Mouse (Mus musculus): ENCODE results near the gene Sgsm1. TPM values are rescaled to one million over a fixed set of nuclear protein-coding genes. Genes with fewer than 3 reads are reported as not detected.
A peak's percentile ranks its signal among the peaks of the same experiment; 100 is the strongest.

The Sgsm1 gene
- polyA plus RNA-seq, 1 experiment from 2014 or later, result 14.8 TPM

- peaks cover 25% of the 10 kb centered on the region for H3K36me3 ChIP-seq (replicated peaks)
- no peak for ATAC-seq (ENCODE audit: low FRiP score)
- 77% methylated on average over 11 of the region's 11 CpGs for WGBS
These were observed 39.3 kb downstream of the Sgsm1 start for GRCm38 (mm10) chr5:113271207-113271811.

DNA sequence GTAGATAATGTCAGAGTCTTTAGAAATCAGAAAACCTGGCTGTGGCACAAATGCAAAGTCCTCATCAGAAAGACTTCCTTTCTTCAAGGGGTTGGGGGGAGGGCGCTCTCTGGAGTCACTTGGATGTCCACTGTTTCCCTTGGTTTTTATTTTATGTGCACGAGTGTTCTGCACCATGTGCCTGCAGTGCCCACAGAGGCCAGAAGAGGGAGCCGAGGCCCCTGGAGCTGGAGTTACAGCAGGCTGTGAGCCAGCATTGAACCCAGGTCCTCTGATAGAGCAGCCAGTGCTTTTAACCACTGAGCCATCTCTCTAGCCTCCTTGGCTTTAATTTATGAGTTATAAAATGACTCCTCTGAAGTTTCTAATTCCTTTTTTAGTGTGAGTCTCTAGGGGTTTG, 40.5 kb downstream of the Sgsm1 start:
- Histone ChIP-seq H3K4me2 (no peak overlapping the region), H3K4me1 (no peaks in the 10 kb centered on the region), H3K27ac (no peak overlapping the region), H3K4me3 (replicated peaks) (no peak overlapping the region), H3K9me3 (peaks cover 3% of the 10 kb centered on the region; the same call in 1 of the 2 replicates), H3K27me3 (no peaks in the 10 kb centered on the region), H3K9ac (no peak overlapping the region), H3K36me3 (replicated peaks) (peaks cover 26% of the 10 kb centered on the region)
- 67% methylated on average over 3 of the region's 3 CpGs for WGBS
- no peak for ATAC-seq (ENCODE audit: low FRiP score)

More at GRCm38 (mm10) chr5:113271207-113271811, 39.3 kb downstream of the Sgsm1 start:
- peaks cover 3% of the 10 kb centered on the region; the same call in 1 of the 2 replicates for H3K9me3 ChIP-seq
- H3K27ac ChIP-seq, result no peak overlapping the region
- no peak overlapping the region for H3K4me3 ChIP-seq (replicated peaks)
- H3K4me1 ChIP-seq, result no peaks in the 10 kb centered on the region
- no peak overlapping the region for H3K4me2 ChIP-seq
- H3K27me3 ChIP-seq, result no peaks in the 10 kb centered on the region
- no peak overlapping the region for H3K9ac ChIP-seq

GRCm38 (mm10) chr5:113268246-113268645, 42.3 kb downstream of the Sgsm1 start:
- H3K27ac ChIP-seq, result no peak overlapping the region
- no peak overlapping the region for H3K4me3 ChIP-seq (replicated peaks)
- H3K4me1 ChIP-seq, result no peaks in the 10 kb centered on the region
- peaks cover 3% of the 10 kb centered on the region; the same call in 1 of the 2 replicates for H3K9me3 ChIP-seq
- H3K27me3 ChIP-seq, result no peaks in the 10 kb centered on the region
- no peak for ATAC-seq (ENCODE audit: low FRiP score)
- H3K36me3 ChIP-seq (replicated peaks), result peaks cover 34% of the 10 kb centered on the region
- H3K9ac ChIP-seq, result no peak overlapping the region
- no peak overlapping the region for H3K4me2 ChIP-seq

GRCm38 (mm10) chr5:113265637-113266036, 44.9 kb downstream of the Sgsm1 start:
- Histone ChIP-seq H3K27me3 (no peaks in the 10 kb centered on the region), H3K4me1 (no peaks in the 10 kb centered on the region), H3K27ac (no peak overlapping the region), H3K9ac (no peak overlapping the region), H3K9me3 (peaks cover 3% of the 10 kb centered on the region; the same call in 1 of the 2 replicates), H3K4me3 (replicated peaks) (no peak overlapping the region), H3K4me2 (no peak overlapping the region), H3K36me3 (replicated peaks) (peaks cover 29% of the 10 kb centered on the region)
- no peak for ATAC-seq (ENCODE audit: low FRiP score)
- 94% methylated on average over 8 of the region's 8 CpGs for WGBS

DNA sequence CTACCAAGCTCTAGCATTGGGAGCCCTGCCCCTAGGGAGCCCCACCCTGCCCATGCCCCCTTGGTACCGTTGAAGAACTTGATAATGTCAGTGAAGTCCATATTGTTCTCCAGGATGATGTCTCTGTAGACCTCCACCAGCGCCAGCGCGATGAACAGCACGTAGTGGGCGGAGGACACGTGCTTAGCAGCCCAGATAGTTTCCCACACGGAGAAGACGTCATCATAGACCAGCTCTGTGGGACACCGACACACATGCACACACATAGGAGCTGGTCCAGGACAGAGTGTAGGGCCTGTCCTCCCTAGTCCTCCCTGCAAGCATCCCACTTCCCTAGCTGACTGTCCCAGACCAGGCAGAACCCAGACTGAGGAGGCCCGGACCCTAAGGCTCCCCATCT, 59.8 kb downstream of the Sgsm1 start:
- ATAC-seq (ENCODE audit: low FRiP score), result no peak
- 96% methylated on average over 11 of the region's 11 CpGs for WGBS
- Histone ChIP-seq H3K36me3 (replicated peaks) (peaks cover 20% of the 10 kb centered on the region), H3K4me3 (replicated peaks) (no peak overlapping the region), H3K9me3 (no peaks in the 10 kb centered on the region), H3K27me3 (no peaks in the 10 kb centered on the region), H3K27ac (no peak overlapping the region), H3K4me2 (no peak overlapping the region), H3K9ac (no peak overlapping the region), H3K4me1 (no peaks in the 10 kb centered on the region)

DNA sequence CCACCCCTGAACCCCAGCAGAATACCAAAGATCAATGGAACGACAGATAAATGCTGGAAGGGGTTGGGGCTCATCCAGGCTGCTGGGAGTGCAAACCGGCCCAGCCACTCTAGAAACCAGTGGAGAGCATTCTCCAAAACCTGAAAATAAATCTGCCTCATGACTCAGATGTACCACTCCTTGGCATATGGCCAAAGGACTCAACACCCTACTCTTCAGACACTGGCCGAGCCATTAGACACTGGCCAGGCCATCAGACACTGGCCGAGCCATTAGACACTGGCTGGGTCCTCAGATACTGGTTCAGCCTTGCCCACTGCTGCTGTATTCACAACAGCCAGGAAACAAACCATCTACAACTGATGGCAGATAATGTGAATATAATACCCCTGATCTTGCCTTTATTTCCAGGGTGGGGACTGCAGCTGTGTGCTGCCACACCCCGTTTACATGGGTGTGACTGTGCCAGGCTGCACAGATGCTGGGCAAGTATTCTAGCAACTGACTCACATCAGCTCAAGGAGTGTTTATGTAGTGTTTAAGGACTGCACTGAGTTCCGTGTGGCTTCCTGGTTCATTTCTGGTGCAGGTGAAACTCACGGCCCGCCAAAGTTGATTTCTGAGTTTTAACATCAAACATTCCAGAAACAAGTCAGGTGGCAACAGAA, 61.2 kb downstream of the Sgsm1 start:
- no peaks in the 10 kb centered on the region for H3K27me3 ChIP-seq
- no peaks in the 10 kb centered on the region for H3K9me3 ChIP-seq
- peaks cover 19% of the 10 kb centered on the region for H3K36me3 ChIP-seq (replicated peaks)
- no peaks in the 10 kb centered on the region for H3K4me1 ChIP-seq
- no peak overlapping the region for H3K4me3 ChIP-seq (replicated peaks)
- no peak overlapping the region for H3K9ac ChIP-seq
- H3K27ac ChIP-seq, result no peak overlapping the region
- ATAC-seq (ENCODE audit: low FRiP score), result no peak
- H3K4me2 ChIP-seq, result no peak overlapping the region
- 86% methylated on average over 8 of the region's 8 CpGs for WGBS

DNA sequence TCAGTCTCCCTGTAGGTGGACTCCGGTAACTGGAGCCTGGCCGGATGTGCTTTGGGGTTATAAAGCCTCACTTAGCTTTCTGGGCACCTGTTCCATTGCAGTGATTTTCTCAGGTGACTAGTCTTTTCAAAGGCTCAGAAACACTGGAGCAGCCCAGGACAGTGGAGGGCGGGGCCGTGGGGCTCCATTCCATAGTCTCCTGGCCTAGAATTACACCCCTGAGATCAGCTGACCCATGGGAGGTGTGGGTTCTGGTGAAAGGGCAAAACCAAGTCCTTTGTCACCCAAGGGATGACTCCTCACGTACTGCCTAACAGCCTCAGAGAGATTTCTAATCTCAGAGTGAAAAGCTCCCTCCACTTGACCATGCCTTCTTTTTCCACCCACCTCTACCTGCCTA, 80.4 kb downstream of the Sgsm1 start:
- peaks cover 13% of the 10 kb centered on the region for H3K4me1 ChIP-seq
- WGBS, result 86% methylated on average over 5 of the region's 5 CpGs

GRCm38 (mm10) chr5:113226632-113227102, 83.9 kb downstream of the Sgsm1 start, which contains the start of gene Tmem211:
Gene Tmem211 (plus strand): TSS chr5:113226909.
- H3K4me3 ChIP-seq (replicated peaks), result peak within 1 kb of the TSS; percentile 23
- no peaks in the 10 kb centered on the region; the same call in 1 of the 2 replicates for H3K27me3 ChIP-seq
- H3K9ac ChIP-seq, result no peak within 1 kb of the TSS; the same call in 1 of the 2 replicates
- under 1% methylated on average over 13 of the region's 13 CpGs for WGBS
- peak within 1 kb of the TSS; percentile 61; the same call in 1 of the 2 replicates for H3K27ac ChIP-seq
- ATAC-seq (ENCODE audit: low FRiP score), result peak; percentile 76
- H3K4me2 ChIP-seq, result peak within 1 kb of the TSS; percentile 52
- no peaks in the 10 kb centered on the region for H3K36me3 ChIP-seq (replicated peaks)
- H3K4me1 ChIP-seq, result peaks cover 15% of the 10 kb centered on the region
- no peaks in the 10 kb centered on the region for H3K9me3 ChIP-seq

More for the DNA sequence above, 80.4 kb downstream of the Sgsm1 start:
- ATAC-seq (ENCODE audit: low FRiP score), result no peak
- no peak overlapping the region for H3K4me2 ChIP-seq
- no peaks in the 10 kb centered on the region; the same call in 1 of the 2 replicates for H3K27me3 ChIP-seq
- no peaks in the 10 kb centered on the region for H3K36me3 ChIP-seq (replicated peaks)
- H3K9ac ChIP-seq, result no peak overlapping the region
- H3K4me3 ChIP-seq (replicated peaks), result no peak overlapping the region
- no peak overlapping the region for H3K27ac ChIP-seq
- H3K9me3 ChIP-seq, result no peaks in the 10 kb centered on the region

DNA sequence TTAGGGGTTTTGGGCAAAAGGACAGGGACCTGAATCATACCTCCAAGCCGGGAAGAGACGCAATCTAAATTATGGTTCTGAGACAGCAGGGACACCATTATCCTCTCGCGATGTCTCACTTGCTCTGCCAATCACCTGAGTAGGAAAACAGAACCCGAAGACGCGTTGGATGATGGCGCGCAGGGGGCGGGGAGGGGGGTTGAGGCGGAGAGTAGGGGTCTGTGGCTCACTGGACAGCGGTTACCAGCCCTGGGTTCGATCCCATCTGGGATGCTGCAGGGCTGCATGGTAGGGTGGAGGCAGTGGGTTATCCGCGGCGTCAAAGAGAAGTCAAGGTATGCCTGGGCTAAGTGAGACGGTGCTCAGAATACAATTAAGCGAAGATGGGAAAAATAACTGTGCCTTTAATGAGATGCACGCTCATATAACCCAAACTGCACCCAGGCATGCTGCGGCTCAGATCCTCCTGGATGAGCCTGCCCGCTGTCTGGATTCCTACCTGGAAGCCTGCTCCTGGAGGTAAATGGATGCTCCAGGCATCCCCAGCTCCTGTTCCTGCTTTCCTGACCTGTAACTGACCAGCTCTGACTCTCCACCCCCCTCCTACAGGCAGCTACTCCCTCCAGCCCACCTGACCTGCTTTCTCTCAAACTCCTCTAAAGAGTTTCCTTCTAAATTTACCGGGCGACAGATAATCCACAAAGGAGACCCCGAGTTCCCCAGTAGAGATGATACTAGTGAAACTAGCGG, 84.7 kb downstream of the Sgsm1 start:
- Histone ChIP-seq H3K36me3 (replicated peaks) (no peaks in the 10 kb centered on the region), H3K4me1 (peaks cover 18% of the 10 kb centered on the region), H3K27me3 (no peaks in the 10 kb centered on the region; the same call in 1 of the 2 replicates), H3K9ac (no peak overlapping the region; the same call in 1 of the 2 replicates), H3K9me3 (no peaks in the 10 kb centered on the region), H3K4me3 (replicated peaks) (peak overlapping the region; percentile 23), H3K27ac (peak overlapping the region; percentile 61; the same call in 1 of the 2 replicates), H3K4me2 (peak overlapping the region; percentile 52)
- peak; percentile 19; the same call in 1 of the 2 replicates for ATAC-seq (ENCODE audit: low FRiP score)
- 11% methylated on average over 25 of the region's 25 CpGs for WGBS

- Histone ChIP-seq H3K27ac (peak overlapping the region; percentile 42; the same call in 1 of the 2 replicates), H3K4me3 (replicated peaks) (no peak overlapping the region; the same call in 1 of the 2 replicates), H3K4me1 (peaks cover 24% of the 10 kb centered on the region)
These were observed 85.3 kb downstream of the Sgsm1 start for GRCm38 (mm10) chr5:113225271-113225670.

DNA sequence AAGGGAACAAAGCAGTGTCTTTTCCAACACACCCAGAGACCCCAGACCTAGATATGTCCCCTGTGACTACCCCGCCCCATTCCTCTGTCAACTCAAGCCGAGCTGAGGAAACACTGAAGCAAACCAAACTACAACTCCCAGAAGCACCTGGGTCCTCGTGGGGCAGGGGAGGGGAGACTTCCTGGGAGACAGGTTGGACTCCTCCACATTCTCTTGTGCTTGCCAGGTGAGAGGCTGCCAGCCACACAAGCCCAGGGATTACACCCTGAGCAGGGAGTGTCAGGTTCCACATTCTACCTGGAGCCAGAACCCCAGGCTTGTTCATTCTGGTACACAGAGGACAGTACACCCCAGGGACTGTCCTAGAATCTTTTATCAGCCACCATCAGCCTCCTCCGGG, 86.7 kb downstream of the Sgsm1 start:
- ATAC-seq (ENCODE audit: low FRiP score), result no peak
- Histone ChIP-seq H3K9me3 (no peaks in the 10 kb centered on the region), H3K36me3 (replicated peaks) (no peaks in the 10 kb centered on the region), H3K27ac (no peak overlapping the region), H3K4me2 (no peak overlapping the region), H3K9ac (no peak overlapping the region), H3K27me3 (0 out of 2 replicates have a peak, but pooled peaks cover 7% of the 10 kb centered on the region), H3K4me3 (replicated peaks) (no peak overlapping the region), H3K4me1 (peaks cover 25% of the 10 kb centered on the region)
- WGBS, result 65% methylated on average over 4 of the region's 4 CpGs

More at GRCm38 (mm10) chr5:113225271-113225670, 85.3 kb downstream of the Sgsm1 start:
- no peak; the same call in 1 of the 2 replicates for ATAC-seq (ENCODE audit: low FRiP score)
- peak overlapping the region; percentile 52 for H3K4me2 ChIP-seq
- H3K9me3 ChIP-seq, result no peaks in the 10 kb centered on the region
- no peaks in the 10 kb centered on the region for H3K36me3 ChIP-seq (replicated peaks)
- H3K27me3 ChIP-seq, result no peaks in the 10 kb centered on the region; the same call in 1 of the 2 replicates
- no peak overlapping the region for H3K9ac ChIP-seq
- WGBS, result 11% methylated on average over 10 of the region's 10 CpGs

Data from forebrain, embryonic 12.5 days (tissue).